Mouse (Mus musculus) CH12.LX (cell line): ENCODE measurements around the gene Fam222a.

Experiments
- CTCF ChIP-seq, 2 experiments: IDR thresholded peaks in 1 of 2; conservative IDR thresholded peaks in 1 of 2; 2 replicates each; pipeline ENCODE4 v1.5.1; 2011 to 2012; ENCODE audit warnings: low read depth in 2 of 2, low read length in 2 of 2, improper control_type of control experiment in 1 of 2, inconsistent platforms in 1 of 2, mild to moderate bottlenecking in 1 of 2, moderate library complexity in 1 of 2
- MXI1 ChIP-seq: IDR thresholded peaks from 2 replicates; pipeline ENCODE4 v1.6.1; 2011; ENCODE audit warnings: mild to moderate bottlenecking, low read depth, low read length, improper control_type of control experiment
- SIN3A ChIP-seq: IDR thresholded peaks from 2 replicates; pipeline ENCODE4 v1.6.1; 2012; ENCODE audit warnings: low read length, improper control_type of control experiment, inconsistent platforms
- SMC3 ChIP-seq: IDR thresholded peaks from 2 replicates; pipeline ENCODE4 v1.6.1; 2011; ENCODE audit warnings: low read depth, low read length, improper control_type of control experiment
- USF1 ChIP-seq: IDR thresholded peaks from 2 replicates; pipeline ENCODE4 v1.6.1; 2014; ENCODE audit warnings: low read depth, mild to moderate bottlenecking, inconsistent platforms, low read length, improper control_type of control experiment
- ZNF384 ChIP-seq: IDR thresholded peaks from 2 replicates; pipeline ENCODE4 v1.6.1; 2012; ENCODE audit warnings: low read depth, low read length, improper control_type of control experiment, inconsistent platforms

DNA sequence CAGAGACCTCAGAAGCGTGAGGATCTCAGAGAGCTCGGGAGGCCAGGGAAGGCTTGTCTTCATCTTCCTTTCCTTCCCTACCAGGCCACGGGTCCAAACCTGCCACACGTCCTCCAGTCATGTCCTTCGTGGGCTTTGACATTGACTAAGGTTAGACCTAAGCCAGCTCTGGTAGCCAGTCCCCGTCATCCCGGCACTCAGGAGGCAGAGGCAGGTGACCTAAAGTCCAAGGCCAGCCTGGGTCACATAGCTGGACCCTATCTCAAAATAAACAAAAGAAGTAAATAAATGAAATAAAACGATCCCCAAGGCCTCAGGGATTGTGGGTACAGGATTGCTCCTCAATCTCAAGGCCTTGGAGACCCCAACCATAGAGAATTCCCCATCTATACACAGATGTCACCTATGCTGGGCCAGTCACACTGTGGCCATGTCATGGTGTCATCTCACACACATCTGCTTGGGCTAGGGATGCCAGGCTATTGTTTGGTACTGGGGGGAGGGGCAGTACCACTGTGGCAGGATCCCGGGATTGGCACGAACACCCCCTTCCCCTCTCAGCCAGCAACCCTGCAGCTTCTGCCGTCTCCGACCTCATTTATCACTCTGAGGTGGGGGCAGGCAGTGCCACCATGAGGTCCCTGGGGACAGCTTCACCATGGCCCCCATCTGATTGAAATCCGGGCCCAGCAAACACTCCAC lies 15.2 kb upstream of the Fam222a start:
- TF ChIP-seq SIN3A (no peak), CTCF (conservative IDR thresholded peaks at IDR 0.05 in 1 of 2, IDR thresholded peaks at IDR 0.05 in 1 of 2; ENCODE audit: low read depth in 2 of 2, low read length in 2 of 2) (no peak), ZNF384 (no peak), MXI1 (no peak), USF1 (no peak), SMC3 (no peak)
